Mouse (Mus musculus) megakaryocyte, embryonic 14.5 days (primary cell): ENCODE data around the gene L1cam. TPM values are rescaled to one million over a fixed set of nuclear protein-coding genes. Genes with fewer than 3 reads are reported as not detected.

Experiments
- H3K27me3 ChIP-seq: replicated peaks from 2 replicates; pipeline ENCODE3; 2012; ENCODE audit warnings: inconsistent platforms
- H3K36me3 ChIP-seq: replicated peaks from 2 replicates; pipeline ENCODE3; 2012; ENCODE audit warnings: low read length, inconsistent platforms, mixed read lengths
- H3K4me1 ChIP-seq: 2 replicates; pipeline ENCODE4 v1.6.1; 2012; ENCODE audit warnings: inconsistent platforms
- H3K4me3 ChIP-seq: replicated peaks from 2 replicates; pipeline ENCODE3; 2012; ENCODE audit warnings: moderate library complexity, mild to moderate bottlenecking, inconsistent platforms
- H3K9me3 ChIP-seq: 2 replicates; pipeline ENCODE4 v1.6.1; 2012; ENCODE audit warnings: inconsistent platforms
- FLI1 ChIP-seq: IDR thresholded peaks from 2 replicates; pipeline ENCODE4 v1.6.1; 2012; ENCODE audit warnings: low read length, inconsistent platforms, mixed read lengths
- GATA1 ChIP-seq: IDR thresholded peaks from 3 replicates; pipeline ENCODE4 v1.6.1; 2012; ENCODE audit warnings: mixed read lengths, low read length, inconsistent platforms, borderline replicate concordance
- polyA plus RNA-seq: library from polyadenylated mRNA; stranded (reverse); fragments of >175 nt; gene quantifications from 2 replicates; pipeline ENCODE4 v1.2.3, GENCODE M21; 2012; ENCODE audit warnings: low replicate concordance; ENCODE audit not compliant: insufficient read depth

Gene L1cam
- polyA plus RNA-seq, 1 experiment, result 0.96 TPM

- Histone ChIP-seq H3K9me3 (0 out of 2 replicates have a peak, but pooled peaks cover 7% of the 10 kb centered on the region), H3K36me3 (no peaks in the 10 kb centered on the region), H3K4me1 (no peaks in the 10 kb centered on the region), H3K27me3 (peaks cover 58% of the 10 kb centered on the region), H3K4me3 (no peak overlapping the region)
- TF ChIP-seq GATA1 (no peak), FLI1 (no peak)
Measured at GRCm38 (mm10) chrX:73854326-73855086, 41.4 kb downstream of the L1cam start.

DNA sequence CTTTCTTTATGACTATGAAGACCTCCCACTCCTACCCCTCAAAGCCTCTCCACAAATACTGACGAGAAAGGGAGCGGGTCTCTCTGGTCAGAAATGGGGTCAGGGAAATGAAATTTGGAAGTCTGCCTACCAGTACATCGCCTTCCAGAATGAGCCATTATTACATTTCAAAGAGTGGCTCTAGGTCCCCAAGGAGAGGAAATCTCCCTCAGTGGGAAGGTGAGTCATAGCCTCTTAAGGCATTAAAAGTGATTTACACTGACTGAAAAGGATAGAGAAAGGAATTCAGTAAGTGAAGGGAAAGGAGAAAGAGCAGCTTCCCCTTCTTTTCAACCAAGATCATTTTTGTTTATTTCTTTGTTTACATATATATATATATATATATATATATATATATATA, 59.2 kb downstream of the L1cam start:
- no peak for TF ChIP-seq GATA1
- TF ChIP-seq FLI1, result no peak
- no peak overlapping the region for H3K4me3 ChIP-seq
- no peaks in the 10 kb centered on the region for H3K9me3 ChIP-seq
- no peaks in the 10 kb centered on the region for H3K4me1 ChIP-seq
- H3K36me3 ChIP-seq, result no peaks in the 10 kb centered on the region
- H3K27me3 ChIP-seq, result peaks cover 17% of the 10 kb centered on the region

GRCm38 (mm10) chrX:73835731-73836130, 60.2 kb downstream of the L1cam start:
- TF ChIP-seq GATA1 (no peak), FLI1 (no peak)
- Histone ChIP-seq H3K4me1 (no peaks in the 10 kb centered on the region), H3K27me3 (peaks cover 17% of the 10 kb centered on the region), H3K4me3 (no peak overlapping the region), H3K9me3 (no peaks in the 10 kb centered on the region), H3K36me3 (no peaks in the 10 kb centered on the region)

DNA sequence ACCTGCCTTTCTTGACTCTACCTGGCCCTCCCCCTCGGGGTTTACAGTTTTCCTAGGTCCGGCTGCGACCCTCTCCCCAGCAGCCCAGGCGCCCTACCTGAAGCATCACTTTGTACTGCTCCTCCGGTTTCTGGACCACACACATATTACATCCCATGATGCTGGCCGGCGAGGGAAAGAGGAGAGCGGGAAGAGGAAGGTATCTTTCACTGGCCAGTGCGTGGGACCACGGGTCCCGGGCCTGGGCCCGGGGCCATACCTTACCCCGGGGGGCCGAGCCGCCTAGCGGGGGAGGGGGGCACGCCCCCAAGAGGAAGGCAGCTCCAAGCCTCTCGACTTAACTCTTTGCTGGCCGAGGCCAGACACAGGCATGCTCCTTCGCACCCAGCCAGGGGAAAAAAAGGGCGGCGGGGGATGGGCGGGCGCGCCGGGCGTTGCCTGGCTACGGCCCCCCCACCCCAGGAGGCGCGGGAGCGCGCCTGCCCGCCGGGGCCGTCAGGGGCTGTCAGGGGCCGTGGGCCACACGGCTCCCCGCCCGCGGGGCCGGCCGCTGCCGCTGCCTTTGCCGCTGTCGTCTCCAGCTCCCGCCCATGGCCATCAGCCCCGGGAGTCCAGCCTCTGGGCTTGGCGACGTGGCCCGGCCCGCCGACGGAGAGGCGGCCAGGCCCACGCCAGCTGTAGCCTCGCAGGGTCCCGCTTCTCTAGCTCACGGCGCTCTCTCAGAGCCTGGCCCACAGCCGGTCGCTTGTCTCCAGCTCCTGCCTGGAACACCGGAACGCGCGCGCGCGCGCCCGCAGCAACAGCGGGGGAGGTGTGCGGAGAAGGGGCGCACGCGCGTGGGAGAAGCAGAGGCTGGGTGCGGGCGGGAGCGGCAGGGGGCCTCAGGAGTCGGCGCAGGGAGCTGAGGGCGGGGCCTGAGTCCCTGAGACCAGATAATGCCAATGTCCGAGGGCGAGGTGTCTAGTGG, 71.4 kb downstream of the L1cam start, which contains the start of gene Pdzd4:
Gene Pdzd4, minus strand, starts transcription at position 785 of the 967 bp plus-strand sequence.
- Histone ChIP-seq H3K36me3 (no peaks in the 10 kb centered on the region), H3K4me1 (peaks cover 9% of the 10 kb centered on the region; the same call in 1 of the 2 replicates), H3K27me3 (peaks cover 55% of the 10 kb centered on the region), H3K4me3 (peak within 1 kb of the TSS; percentile 88), H3K9me3 (peaks cover 11% of the 10 kb centered on the region)
- no peak for TF ChIP-seq FLI1
- TF ChIP-seq GATA1, result no peak

DNA sequence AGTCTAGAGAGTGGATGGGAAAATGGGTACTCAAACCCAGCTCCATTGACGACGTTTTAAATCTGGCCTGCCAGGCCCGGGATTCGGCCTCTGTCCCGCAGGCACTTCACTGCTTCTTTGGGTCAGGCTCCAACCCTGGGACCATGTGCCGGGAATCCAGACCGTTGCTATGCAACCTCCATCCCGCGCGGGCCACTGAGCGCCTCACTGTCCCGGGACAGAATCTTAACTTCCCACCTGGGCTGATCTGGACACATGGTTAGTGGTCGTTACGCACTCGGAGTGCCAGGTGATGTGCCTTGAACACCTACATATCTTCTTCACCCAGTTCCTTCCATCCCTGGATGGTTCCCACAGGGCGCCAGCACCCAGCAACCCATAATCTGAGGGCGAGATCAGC, 72.2 kb downstream of the L1cam start:
- Histone ChIP-seq H3K4me3 (no peak overlapping the region), H3K4me1 (peaks cover 9% of the 10 kb centered on the region; the same call in 1 of the 2 replicates), H3K9me3 (peaks cover 11% of the 10 kb centered on the region)

GRCm38 (mm10) chrX:73816596-73817314, 79.2 kb downstream of the L1cam start:
- Histone ChIP-seq H3K4me1 (peaks cover 18% of the 10 kb centered on the region), H3K36me3 (no peaks in the 10 kb centered on the region), H3K4me3 (no peak overlapping the region), H3K9me3 (no peaks in the 10 kb centered on the region), H3K27me3 (peaks cover 42% of the 10 kb centered on the region)
- no peak for TF ChIP-seq FLI1
- no peak for TF ChIP-seq GATA1

More for the DNA sequence above, 72.2 kb downstream of the L1cam start:
- no peak for TF ChIP-seq GATA1
- TF ChIP-seq FLI1, result no peak
- Histone ChIP-seq H3K27me3 (peaks cover 58% of the 10 kb centered on the region), H3K36me3 (no peaks in the 10 kb centered on the region)

DNA sequence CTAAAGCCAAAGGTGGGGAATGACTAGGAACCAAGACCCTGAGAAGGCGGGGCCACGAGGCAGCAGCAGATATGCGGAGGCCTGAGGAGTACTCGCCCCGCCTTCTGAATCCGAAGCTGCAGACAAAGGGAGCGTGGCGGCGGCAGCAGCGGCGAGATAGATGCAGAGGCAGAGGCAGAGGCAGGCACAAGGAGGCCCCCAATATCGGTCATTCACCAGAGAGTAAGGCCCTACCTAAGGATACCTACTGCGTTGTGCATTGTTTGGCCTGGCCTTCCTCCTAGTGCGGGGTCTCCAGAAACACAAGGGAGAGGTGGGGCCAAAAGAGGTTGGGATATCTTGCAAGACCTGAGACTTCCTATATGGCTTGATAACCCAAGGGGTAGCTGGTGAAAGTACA, 80.8 kb downstream of the L1cam start:
- peaks cover 35% of the 10 kb centered on the region for H3K27me3 ChIP-seq
- no peaks in the 10 kb centered on the region for H3K36me3 ChIP-seq
- H3K4me3 ChIP-seq, result no peak overlapping the region
- H3K4me1 ChIP-seq, result peaks cover 18% of the 10 kb centered on the region
- H3K9me3 ChIP-seq, result no peaks in the 10 kb centered on the region
- TF ChIP-seq FLI1, result no peak
- TF ChIP-seq GATA1, result no peak

DNA sequence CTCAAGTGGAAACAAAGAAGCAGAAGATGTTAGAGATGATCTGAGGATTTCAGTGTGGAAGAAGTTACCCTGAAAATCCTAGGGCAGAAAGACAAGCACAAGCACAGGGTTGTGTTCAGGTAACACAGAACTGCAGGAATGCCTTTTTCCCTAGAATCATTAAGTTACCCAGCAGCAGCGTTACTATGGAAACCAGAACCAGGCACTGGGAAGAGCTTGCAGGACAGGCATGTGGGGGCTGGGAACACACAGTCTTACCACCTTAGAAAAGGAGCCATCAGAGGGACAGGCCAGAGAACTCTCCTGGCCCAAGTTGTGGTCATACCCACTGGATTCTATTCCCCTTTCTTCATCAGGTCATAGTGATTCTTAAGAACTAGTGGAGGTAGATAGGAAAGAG, 90.1 kb downstream of the L1cam start:
- peaks cover 19% of the 10 kb centered on the region for H3K27me3 ChIP-seq
- TF ChIP-seq GATA1 (no peak), FLI1 (no peak)
- no peak overlapping the region for H3K4me3 ChIP-seq
- H3K9me3 ChIP-seq, result peaks cover 3% of the 10 kb centered on the region; the same call in 1 of the 2 replicates
- H3K36me3 ChIP-seq, result no peaks in the 10 kb centered on the region
- H3K4me1 ChIP-seq, result no peaks in the 10 kb centered on the region

Other genes with a start within 250 kb of the L1cam start
- gene Pnck, start 236.0 kb downstream of the L1cam start, polyA plus RNA-seq, result not detected in 2 replicates
- gene Slc6a8, start 223.0 kb downstream of the L1cam start, polyA plus RNA-seq, result 0.78 and 3.9 TPM in 2 replicates
- gene Bcap31, start 179.9 kb downstream of the L1cam start, polyA plus RNA-seq, result 18.5 and 52.2 TPM in 2 replicates
- gene Abcd1, start 179.5 kb downstream of the L1cam start, polyA plus RNA-seq, result 35.2 and 45.1 TPM in 2 replicates
- 1.2 and 3.1 TPM in 2 replicates for gene Plxnb3, start 139.0 kb downstream of the L1cam start, polyA plus RNA-seq
- 0.45 and 4.0 TPM in 2 replicates for gene Srpk3, start 121.7 kb downstream of the L1cam start, polyA plus RNA-seq
- gene Idh3g, start 109.2 kb downstream of the L1cam start, polyA plus RNA-seq, result 4.7 and 20.7 TPM in 2 replicates
- gene Ssr4, start 109.1 kb downstream of the L1cam start, polyA plus RNA-seq, result 53.1 and 60.4 TPM in 2 replicates
- gene Pdzd4, start 71.1 kb downstream of the L1cam start, polyA plus RNA-seq, result not detected in 2 replicates
- gene Avpr2, start 4.0 kb downstream of the L1cam start, polyA plus RNA-seq, result not detected in 2 replicates
- gene Arhgap4, start 25.8 kb upstream of the L1cam start, polyA plus RNA-seq, result 6.6 and 13.3 TPM in 2 replicates
- gene Naa10, start 25.8 kb upstream of the L1cam start, polyA plus RNA-seq, result 58.9 and 174 TPM in 2 replicates
- gene Renbp, start 34.7 kb upstream of the L1cam start, polyA plus RNA-seq, result 31.2 and 114 TPM in 2 replicates
- gene Hcfc1, start 70.3 kb upstream of the L1cam start, polyA plus RNA-seq, result 58.4 and 162 TPM in 2 replicates
- gene Irak1, start 127.8 kb upstream of the L1cam start, polyA plus RNA-seq, result 134 and 271 TPM in 2 replicates
- gene Opn1mw, start 231.4 kb upstream of the L1cam start, polyA plus RNA-seq, result not detected in 2 replicates
- 13.7 and 25.1 TPM in 2 replicates for gene Mecp2, start 239.3 kb upstream of the L1cam start, polyA plus RNA-seq